Mouse (Mus musculus): ENCODE data around the gene Cuedc2. TPM values are rescaled to one million over a fixed set of nuclear protein-coding genes. Genes with fewer than 3 reads are reported as not detected.

Gene Cuedc2
- polyA plus RNA-seq, 1 experiment from 2014 or later, result 405 TPM

DNA sequence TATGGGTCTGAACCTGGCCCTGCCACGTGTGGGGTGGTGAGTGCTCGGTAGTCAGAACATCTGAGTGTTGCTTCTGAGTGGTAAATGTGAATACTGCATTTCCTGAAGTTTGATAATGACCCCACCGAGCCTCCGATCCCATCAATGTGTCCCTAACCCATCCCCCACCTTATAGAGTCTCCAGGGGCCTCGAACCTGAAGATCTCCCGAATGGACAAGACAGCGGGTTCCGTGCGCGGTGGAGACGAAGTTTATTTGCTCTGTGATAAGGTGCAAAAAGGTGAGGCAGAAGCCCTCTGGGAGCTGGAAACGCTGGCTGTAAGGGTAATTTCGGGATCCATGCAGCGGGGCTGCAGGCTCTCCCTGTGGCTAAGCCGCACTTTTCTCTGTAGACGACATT lies 30.7 kb downstream of the Cuedc2 start:
- Histone ChIP-seq H3K4me2 (ENCODE audit: low read length) (no peak overlapping the region), H3K9me3 (replicated peaks; ENCODE audit: control insufficient read depth, low read length) (no peaks in the 10 kb centered on the region), H3K27me3 (replicated peaks; ENCODE audit: control insufficient read depth, insufficient read depth, low read length) (peaks cover 11% of the 10 kb centered on the region), H3K9ac (ENCODE audit: low read length) (no peak overlapping the region), H3K36me3 (ENCODE audit: control insufficient read depth, insufficient read depth, low read length) (peaks cover 4% of the 10 kb centered on the region; the same call in 1 of the 2 replicates), H3K27ac (ENCODE audit: low read depth, low read length) (no peak overlapping the region), H3K4me1 (ENCODE audit: control insufficient read depth, insufficient read depth, low read length) (peaks cover 8% of the 10 kb centered on the region), H3K4me3 (ENCODE audit: low read depth, low read length) (no peak overlapping the region)
- 72% methylated on average over 16 of the region's 16 CpGs for WGBS
- ATAC-seq, result no peak
- no peak for DNase-seq (ENCODE audit: low spot score)

DNA sequence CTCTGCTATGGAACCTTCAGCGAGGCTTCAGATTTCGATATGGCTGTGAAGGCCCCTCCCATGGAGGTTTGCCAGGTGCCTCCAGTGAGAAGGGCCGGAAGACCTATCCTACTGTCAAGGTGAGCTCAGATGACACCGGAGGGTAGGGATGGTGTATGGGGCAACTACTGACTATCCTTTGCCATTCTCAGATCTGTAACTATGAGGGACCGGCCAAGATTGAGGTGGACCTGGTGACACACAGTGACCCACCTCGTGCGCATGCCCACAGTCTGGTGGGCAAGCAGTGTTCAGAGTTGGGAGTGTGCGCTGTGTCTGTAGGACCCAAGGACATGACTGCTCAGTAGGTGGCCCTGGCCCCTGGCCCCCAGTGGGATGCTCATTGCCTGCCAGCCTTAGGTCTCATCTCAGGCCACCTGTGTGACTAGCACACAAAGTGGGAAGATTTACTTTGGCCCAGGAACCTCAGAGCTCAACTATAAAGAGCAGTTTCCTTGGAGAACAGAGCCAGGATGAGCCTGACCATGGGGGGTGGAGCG lies 31.7 kb downstream of the Cuedc2 start:
- Histone ChIP-seq H3K36me3 (ENCODE audit: control insufficient read depth, insufficient read depth, low read length) (no peaks in the 10 kb centered on the region), H3K4me3 (ENCODE audit: low read depth, low read length) (no peak overlapping the region), H3K4me1 (ENCODE audit: control insufficient read depth, insufficient read depth, low read length) (peaks cover 8% of the 10 kb centered on the region), H3K9me3 (replicated peaks; ENCODE audit: control insufficient read depth, low read length) (no peaks in the 10 kb centered on the region), H3K27me3 (replicated peaks; ENCODE audit: control insufficient read depth, insufficient read depth, low read length) (peaks cover 11% of the 10 kb centered on the region), H3K27ac (ENCODE audit: low read depth, low read length) (no peak overlapping the region), H3K4me2 (ENCODE audit: low read length) (no peak overlapping the region), H3K9ac (ENCODE audit: low read length) (no peak overlapping the region)
- ATAC-seq (no peak), DNase-seq (ENCODE audit: low spot score) (no peak)
- WGBS, result 91% methylated on average over 9 of the region's 9 CpGs

DNA sequence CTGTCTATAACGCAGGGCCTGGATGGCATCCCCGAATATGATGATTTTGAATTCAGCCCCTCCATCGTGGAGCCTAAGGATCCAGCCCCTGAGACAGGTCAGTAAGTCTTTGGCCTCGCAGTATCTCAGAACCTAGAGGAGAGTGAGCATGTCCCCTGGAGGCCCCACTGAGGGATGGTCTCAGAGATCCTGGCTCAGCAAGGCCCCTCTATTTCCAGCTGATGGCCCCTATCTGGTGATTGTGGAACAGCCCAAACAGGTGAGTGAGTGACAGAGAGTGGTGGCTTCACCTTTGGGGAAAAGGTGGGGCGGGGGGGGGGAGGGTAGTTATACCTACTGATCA lies 32.3 kb downstream of the Cuedc2 start:
- Histone ChIP-seq H3K27me3 (replicated peaks; ENCODE audit: control insufficient read depth, insufficient read depth, low read length) (peaks cover 11% of the 10 kb centered on the region), H3K9me3 (replicated peaks; ENCODE audit: control insufficient read depth, low read length) (no peaks in the 10 kb centered on the region), H3K9ac (ENCODE audit: low read length) (no peak overlapping the region; the same call in 1 of the 2 replicates), H3K27ac (ENCODE audit: low read depth, low read length) (no peak overlapping the region), H3K4me3 (ENCODE audit: low read depth, low read length) (no peak overlapping the region), H3K36me3 (ENCODE audit: control insufficient read depth, insufficient read depth, low read length) (no peaks in the 10 kb centered on the region), H3K4me2 (ENCODE audit: low read length) (peak overlapping the region; percentile 83), H3K4me1 (ENCODE audit: control insufficient read depth, insufficient read depth, low read length) (peaks cover 8% of the 10 kb centered on the region)
- 60% methylated on average over 5 of the region's 5 CpGs for WGBS
- ATAC-seq (no peak), DNase-seq (ENCODE audit: low spot score) (no peak)

DNA sequence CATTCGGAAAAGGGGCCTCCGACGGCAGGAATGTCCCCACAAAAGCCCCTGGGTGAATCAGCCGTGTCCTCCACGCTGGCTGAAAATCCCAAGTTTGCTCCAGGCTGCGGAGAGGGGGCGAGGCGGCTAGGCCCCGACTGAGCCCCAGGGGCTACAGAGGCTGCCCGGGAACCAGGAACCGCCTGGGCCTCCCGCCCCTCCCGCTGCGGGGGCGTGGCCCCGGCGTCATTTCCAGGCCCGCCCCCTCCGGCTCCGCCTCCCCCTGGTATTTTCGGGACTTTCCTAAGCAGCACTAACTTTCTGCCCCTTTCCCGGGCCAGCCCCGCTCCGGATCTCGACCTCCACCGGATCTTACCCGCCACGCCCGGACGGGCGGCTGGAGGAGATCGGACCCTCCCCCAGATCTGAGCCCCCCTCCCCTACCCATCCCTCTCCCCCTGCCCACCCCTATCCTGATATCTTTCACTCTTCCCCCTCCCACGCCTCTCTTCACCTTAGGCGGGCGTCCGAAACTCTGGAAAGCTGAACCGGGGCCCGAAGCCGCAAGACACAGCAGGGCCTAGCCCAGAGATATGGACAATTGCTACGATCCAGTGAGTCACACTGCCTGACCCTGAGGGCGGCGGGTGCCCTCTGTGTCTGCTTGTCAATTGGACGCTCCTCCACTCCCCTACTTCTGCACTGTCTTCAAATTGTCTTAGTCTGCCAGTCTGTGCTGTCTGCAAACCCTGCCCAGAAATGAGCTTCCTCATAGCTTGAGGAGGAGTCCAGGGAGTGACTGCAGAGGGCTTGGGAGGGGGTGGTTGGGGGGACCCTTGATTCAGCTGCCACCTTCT lies 32.9 kb downstream of the Cuedc2 start:
- H3K27me3 ChIP-seq (replicated peaks; ENCODE audit: control insufficient read depth, insufficient read depth, low read length), result peaks cover 11% of the 10 kb centered on the region
- H3K4me3 ChIP-seq (ENCODE audit: low read depth, low read length), result peak overlapping the region; percentile 48
- WGBS, result under 1% methylated on average over 41 of the region's 43 CpGs
- H3K4me1 ChIP-seq (ENCODE audit: control insufficient read depth, insufficient read depth, low read length), result peaks cover 8% of the 10 kb centered on the region
- no peak overlapping the region for H3K27ac ChIP-seq (ENCODE audit: low read depth, low read length)
- peak overlapping the region; percentile 83 for H3K4me2 ChIP-seq (ENCODE audit: low read length)
- peak; percentile 54 for ATAC-seq
- DNase-seq (ENCODE audit: low spot score), result peak; percentile 81
- no peaks in the 10 kb centered on the region for H3K36me3 ChIP-seq (ENCODE audit: control insufficient read depth, insufficient read depth, low read length)
- H3K9me3 ChIP-seq (replicated peaks; ENCODE audit: control insufficient read depth, low read length), result no peaks in the 10 kb centered on the region
- peak overlapping the region; percentile 60 for H3K9ac ChIP-seq (ENCODE audit: low read length)

DNA sequence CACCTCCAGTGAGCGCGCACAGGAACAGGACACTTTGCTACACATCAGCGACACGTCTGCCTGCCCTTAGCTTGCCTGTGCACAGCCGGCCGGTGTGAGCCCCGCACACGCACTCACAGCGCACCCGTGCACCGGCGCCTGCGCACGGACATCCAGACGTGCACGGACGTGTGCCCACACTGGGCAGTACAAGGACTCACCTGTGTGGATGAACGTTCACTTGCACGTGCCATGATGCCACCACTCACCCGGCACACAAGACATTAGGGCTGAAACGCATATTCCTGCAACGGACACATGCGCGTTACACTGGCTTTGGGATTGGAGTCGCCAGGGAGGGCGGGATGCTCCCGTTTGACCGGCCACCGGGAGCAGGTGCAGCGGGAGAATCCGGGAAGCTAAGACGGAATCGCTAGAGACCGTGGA lies 33.6 kb downstream of the Cuedc2 start:
- no peaks in the 10 kb centered on the region for H3K9me3 ChIP-seq (replicated peaks; ENCODE audit: control insufficient read depth, low read length)
- peak overlapping the region; percentile 60 for H3K9ac ChIP-seq (ENCODE audit: low read length)
- peaks cover 11% of the 10 kb centered on the region for H3K27me3 ChIP-seq (replicated peaks; ENCODE audit: control insufficient read depth, insufficient read depth, low read length)
- peaks cover 8% of the 10 kb centered on the region for H3K4me1 ChIP-seq (ENCODE audit: control insufficient read depth, insufficient read depth, low read length)
- DNase-seq (ENCODE audit: low spot score), result no peak
- H3K4me2 ChIP-seq (ENCODE audit: low read length), result peak overlapping the region; percentile 83
- peak; percentile 18 for ATAC-seq
- under 1% methylated on average over 34 of the region's 34 CpGs for WGBS
- peak overlapping the region; percentile 48 for H3K4me3 ChIP-seq (ENCODE audit: low read depth, low read length)
- H3K27ac ChIP-seq (ENCODE audit: low read depth, low read length), result no peak overlapping the region
- H3K36me3 ChIP-seq (ENCODE audit: control insufficient read depth, insufficient read depth, low read length), result no peaks in the 10 kb centered on the region

DNA sequence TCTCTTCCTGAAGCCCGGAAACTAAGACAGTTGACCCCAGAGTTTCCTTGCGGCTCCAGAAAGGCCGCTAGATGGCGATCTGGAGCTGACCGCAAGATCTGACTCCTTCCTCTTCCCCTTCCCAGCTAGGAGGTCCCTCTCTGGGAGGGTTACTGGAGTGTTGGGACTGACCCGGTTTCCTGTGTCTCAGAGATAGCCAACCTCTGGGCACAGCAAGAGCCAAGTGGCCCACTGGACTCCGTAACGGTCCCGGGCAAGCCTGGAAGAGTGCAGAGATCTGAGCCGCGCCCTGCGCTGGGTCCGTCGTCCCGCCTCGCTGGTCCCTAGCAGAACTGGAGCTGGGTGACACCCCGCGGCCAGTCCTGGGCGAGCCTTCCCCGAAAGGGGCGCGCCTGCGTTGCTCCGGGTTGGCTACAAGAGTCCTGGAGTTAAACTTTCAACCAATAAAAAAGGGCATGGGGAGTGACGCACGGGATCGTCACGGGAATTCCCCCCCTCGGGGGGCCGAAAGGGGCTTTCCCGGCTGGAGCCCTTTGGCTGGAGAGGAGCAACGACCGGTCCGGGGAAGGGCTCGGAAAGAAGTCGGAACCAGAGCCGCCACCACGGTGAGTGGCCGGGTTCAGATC lies 34.2 kb downstream of the Cuedc2 start, which contains the start of gene Nfkb2:
Nfkb2 (plus strand) TSS at position 105 of the 626 bp plus-strand sequence.
- under 1% methylated on average over 39 of the region's 39 CpGs for WGBS
- no peak within 1 kb of the TSS for H3K27ac ChIP-seq (ENCODE audit: low read depth, low read length)
- H3K9me3 ChIP-seq (replicated peaks; ENCODE audit: control insufficient read depth, low read length), result no peaks in the 10 kb centered on the region
- H3K9ac ChIP-seq (ENCODE audit: low read length), result peak within 1 kb of the TSS; percentile 60
- ATAC-seq (peak; percentile 69), DNase-seq (ENCODE audit: low spot score) (peak; percentile 83)
- peaks cover 11% of the 10 kb centered on the region for H3K27me3 ChIP-seq (replicated peaks; ENCODE audit: control insufficient read depth, insufficient read depth, low read length)
- H3K4me2 ChIP-seq (ENCODE audit: low read length), result peak within 1 kb of the TSS; percentile 83
- H3K4me1 ChIP-seq (ENCODE audit: control insufficient read depth, insufficient read depth, low read length), result peaks cover 8% of the 10 kb centered on the region
- no peaks in the 10 kb centered on the region for H3K36me3 ChIP-seq (ENCODE audit: control insufficient read depth, insufficient read depth, low read length)
- H3K4me3 ChIP-seq (ENCODE audit: low read depth, low read length), result peak within 1 kb of the TSS; percentile 48

DNA sequence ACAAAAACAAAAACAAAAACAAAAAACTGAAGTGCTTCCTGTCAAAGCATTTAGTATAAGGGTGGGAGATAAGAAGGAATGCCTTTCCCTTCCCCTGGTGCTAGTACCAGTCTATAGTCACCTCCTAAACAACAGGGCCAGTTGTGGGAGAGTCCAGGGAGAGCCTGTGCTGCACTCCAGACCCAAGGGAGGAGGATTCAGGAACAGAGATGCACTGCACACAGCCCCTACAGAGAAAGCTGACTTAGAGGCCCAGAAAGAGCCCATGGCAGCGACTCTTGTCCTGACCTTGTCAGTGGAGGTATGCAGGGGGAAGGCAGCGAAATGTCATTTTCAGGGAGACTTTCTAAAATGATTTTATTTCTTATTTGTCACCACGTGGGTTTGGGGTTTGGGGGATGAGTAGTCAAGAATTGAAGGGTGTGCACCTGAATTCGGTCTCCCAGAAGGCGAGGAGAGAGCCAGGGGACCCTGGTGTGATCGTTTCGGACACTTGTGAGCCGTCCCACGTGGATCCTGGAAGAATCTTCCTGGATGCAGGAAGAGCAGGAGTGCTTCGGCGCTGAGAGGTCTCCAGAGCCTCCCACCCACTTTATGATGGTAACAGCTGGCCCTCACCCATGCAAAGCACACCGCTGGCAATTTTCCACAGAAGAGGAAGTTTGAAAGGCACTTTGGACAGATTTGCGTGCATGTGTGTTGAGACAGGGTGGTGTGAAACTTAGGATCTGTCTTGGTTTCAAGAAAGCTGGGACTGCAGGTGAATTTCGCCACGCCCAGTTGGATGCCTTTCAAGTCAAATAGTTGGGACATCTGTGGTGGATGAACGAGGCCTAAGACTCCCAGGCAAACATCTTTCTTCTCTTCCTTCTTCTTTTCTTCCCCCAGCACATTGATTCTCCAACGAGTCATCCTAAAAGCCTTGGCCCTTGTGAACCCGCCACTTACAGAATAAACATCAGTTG lies 35.0 kb downstream of the Cuedc2 start:
- H3K27me3 ChIP-seq (replicated peaks; ENCODE audit: control insufficient read depth, insufficient read depth, low read length), result peaks cover 10% of the 10 kb centered on the region
- WGBS, result 56% methylated on average over 18 of the region's 18 CpGs
- H3K36me3 ChIP-seq (ENCODE audit: control insufficient read depth, insufficient read depth, low read length), result no peaks in the 10 kb centered on the region
- H3K9me3 ChIP-seq (replicated peaks; ENCODE audit: control insufficient read depth, low read length), result no peaks in the 10 kb centered on the region
- no peak for DNase-seq (ENCODE audit: low spot score)
- H3K27ac ChIP-seq (ENCODE audit: low read depth, low read length), result no peak overlapping the region
- H3K4me2 ChIP-seq (ENCODE audit: low read length), result peak overlapping the region; percentile 83
- no peak overlapping the region for H3K9ac ChIP-seq (ENCODE audit: low read length)
- H3K4me3 ChIP-seq (ENCODE audit: low read depth, low read length), result peak overlapping the region; percentile 48
- ATAC-seq, result no peak
- H3K4me1 ChIP-seq (ENCODE audit: control insufficient read depth, insufficient read depth, low read length), result peaks cover 8% of the 10 kb centered on the region

DNA sequence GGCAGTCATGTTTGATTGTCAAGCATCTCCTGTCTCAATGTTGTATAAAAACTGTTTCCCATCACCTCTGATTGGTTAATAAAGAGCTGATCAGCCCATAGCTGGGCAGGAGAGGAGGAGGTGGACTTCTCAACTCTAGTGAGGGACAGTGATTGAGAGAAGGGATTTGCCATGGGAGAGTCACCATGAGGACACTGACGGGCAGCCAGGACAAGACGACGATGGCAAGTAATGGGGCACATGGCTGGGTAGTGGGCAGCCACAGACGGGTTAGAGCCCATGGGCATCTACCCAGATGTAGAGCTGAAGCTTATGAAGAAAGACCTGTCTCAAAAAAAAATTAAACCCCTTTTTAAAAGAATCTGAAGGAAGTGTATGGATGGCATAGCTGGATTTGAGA lies 36.0 kb downstream of the Cuedc2 start:
- WGBS, result 92% methylated on average over 4 of the region's 4 CpGs
- peaks cover 7% of the 10 kb centered on the region for H3K27me3 ChIP-seq (replicated peaks; ENCODE audit: control insufficient read depth, insufficient read depth, low read length)
- no peak overlapping the region for H3K27ac ChIP-seq (ENCODE audit: low read depth, low read length)
- H3K9me3 ChIP-seq (replicated peaks; ENCODE audit: control insufficient read depth, low read length), result no peaks in the 10 kb centered on the region
- H3K36me3 ChIP-seq (ENCODE audit: control insufficient read depth, insufficient read depth, low read length), result no peaks in the 10 kb centered on the region
- ATAC-seq (no peak), DNase-seq (ENCODE audit: low spot score) (no peak)
- peaks cover 8% of the 10 kb centered on the region for H3K4me1 ChIP-seq (ENCODE audit: control insufficient read depth, insufficient read depth, low read length)
- H3K9ac ChIP-seq (ENCODE audit: low read length), result no peak overlapping the region
- H3K4me3 ChIP-seq (ENCODE audit: low read depth, low read length), result no peak overlapping the region
- no peak overlapping the region for H3K4me2 ChIP-seq (ENCODE audit: low read length)
